Mouse (Mus musculus): Measurements from ENCODE around the gene Trappc13.

DNA sequence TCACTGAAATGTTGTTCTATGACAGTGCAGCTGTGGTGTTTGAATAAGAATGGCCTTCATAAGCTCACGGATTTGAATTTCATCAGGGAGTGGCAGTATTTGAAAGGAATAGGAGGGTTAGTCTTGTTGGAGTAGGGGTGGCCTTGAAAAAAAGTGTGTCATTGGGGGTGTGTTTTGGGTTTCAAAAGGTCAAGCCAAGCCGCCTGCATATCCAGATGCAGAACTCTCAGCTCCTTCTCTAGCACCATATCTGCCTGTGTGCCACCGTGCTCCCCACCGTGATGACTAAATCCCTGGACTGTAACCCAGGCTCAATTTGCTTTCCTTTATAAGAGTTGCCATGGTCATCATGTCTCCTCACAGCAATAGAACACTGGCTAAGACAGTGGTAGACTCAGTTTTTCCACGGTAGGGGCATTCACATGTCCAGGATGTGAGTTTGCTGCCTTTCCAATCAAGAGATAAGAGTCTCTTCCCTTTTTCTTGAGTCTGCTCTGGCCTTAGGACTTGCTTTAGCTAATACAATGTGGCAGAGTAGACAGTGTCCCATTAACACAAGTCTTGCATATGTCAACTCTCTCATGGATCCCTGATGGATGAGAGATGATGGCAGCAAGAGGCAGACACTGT, 76.5 kb downstream of the Trappc13 start:
- TF ChIP-seq CTCF (IDR thresholded peaks at IDR 0.05; ENCODE audit: control insufficient read depth, insufficient read depth, insufficient read length) (no peak), MAX (IDR thresholded peaks at IDR 0.05) (no peak), FOSL1 (IDR thresholded peaks at IDR 0.05; ENCODE audit: insufficient read depth, low read length, poor library complexity, severe bottlenecking) (no peak), MYOD1 (IDR thresholded peaks at IDR 0.05; ENCODE audit: control insufficient read depth, insufficient read length, low read depth) (no peak), USF1 (IDR thresholded peaks at IDR 0.05; ENCODE audit: low read depth) (no peak), CEBPB (IDR thresholded peaks at IDR 0.05; ENCODE audit: low read depth) (no peak), MYOG (IDR thresholded peaks at IDR 0.05; ENCODE audit: control insufficient read depth, extremely low read depth, insufficient read length) (no peak)

Measured in C2C12 (cell line).